Mouse (Mus musculus) lung, postnatal 0 days (tissue): ENCODE data around the gene Arnt2.
A peak's percentile ranks its signal among the peaks of the same experiment; 100 is the strongest.

Source experiments
- CTCF ChIP-seq: IDR thresholded peaks from 2 replicates; pipeline ENCODE4 v1.5.1; 2016; ENCODE audit warnings: antibody characterized with exemption, mild to moderate bottlenecking
- EP300 ChIP-seq: IDR thresholded peaks from 2 replicates; pipeline ENCODE4 v1.6.1; 2016; ENCODE audit warnings: antibody characterized with exemption, mild to moderate bottlenecking, control low read depth

DNA sequence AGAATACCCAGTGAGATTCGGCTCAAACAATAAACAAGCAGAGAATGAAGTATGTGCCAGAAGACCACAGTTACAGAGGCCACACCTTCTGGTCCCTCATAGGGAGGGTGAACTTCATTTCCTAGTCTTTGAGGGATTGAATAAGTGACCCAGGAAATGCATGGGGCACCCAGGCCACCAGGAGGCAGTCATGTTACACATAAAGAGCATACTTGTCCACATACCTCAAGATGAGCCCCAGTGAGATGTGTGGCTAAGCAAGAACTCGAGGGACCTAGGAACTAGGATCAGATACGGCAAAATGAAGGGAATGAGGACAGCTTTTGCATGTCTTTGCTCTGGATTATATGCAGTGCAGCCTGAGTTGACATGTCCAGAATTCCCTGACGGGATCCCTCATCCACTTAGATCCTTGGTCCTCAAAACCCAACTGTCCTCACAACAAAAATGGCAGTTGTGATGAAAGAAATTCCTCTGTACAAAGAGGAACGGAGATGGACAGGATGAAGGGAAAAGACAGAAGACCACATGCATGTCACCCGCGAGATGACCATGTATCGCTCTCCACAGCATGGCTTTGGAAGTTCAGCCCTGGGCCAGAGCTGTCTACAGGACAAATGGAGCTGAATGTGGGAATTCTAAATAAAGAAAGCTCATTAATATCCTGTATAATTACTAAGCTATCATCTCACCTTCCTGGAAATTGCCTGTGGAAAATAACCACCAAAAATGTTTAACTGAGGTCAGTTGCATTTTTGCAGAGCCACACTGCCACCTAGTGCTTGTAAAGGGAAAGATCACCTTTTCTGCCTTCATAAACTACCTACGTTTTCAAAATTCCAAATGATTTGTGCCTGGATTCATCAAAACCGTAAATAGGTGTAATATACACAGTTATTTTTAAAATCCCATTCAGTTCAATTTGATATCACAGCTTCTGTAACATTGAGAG, 54.1 kb downstream of the Arnt2 start:
- peak; percentile 79 for TF ChIP-seq CTCF
- no peak for TF ChIP-seq EP300
